Mouse (Mus musculus) midbrain, postnatal 0 days (tissue): ENCODE results near the gene Dlg2. TPM values are rescaled to one million over a fixed set of nuclear protein-coding genes. Genes with fewer than 3 reads are reported as not detected.

Experiments
- ATAC-seq: fragments of 200-750 bp; cut with Nextera tagmentation; 2 replicates; pipeline ENCODE4 v1.8.0; 2017; ENCODE audit warnings: moderate number of reproducible peaks, mild to moderate bottlenecking, moderate TSS enrichment, moderate library complexity; ENCODE audit not compliant: low FRiP score
- DNase-seq: peaks from one replicate; pipeline ENCODE4 v3.0.0-alpha.2; 2015; ENCODE audit warnings: low spot score
- H3K27ac ChIP-seq: fragments of 300-500 bp; sonication (generic); 2 replicates; pipeline ENCODE4 v1.5.1; 2014; ENCODE audit warnings: low read depth, mild to moderate bottlenecking, low read length, mixed read lengths
- H3K27me3 ChIP-seq: fragments of 300-500 bp; sonication (generic); 2 replicates; pipeline ENCODE4 v1.6.1; 2014; ENCODE audit warnings: low read length, control low read depth, mixed read lengths; ENCODE audit not compliant: insufficient read depth
- H3K36me3 ChIP-seq: fragments of 300-500 bp; sonication (generic); 2 replicates; pipeline ENCODE4 v1.6.1; 2014; ENCODE audit warnings: low read length, control low read depth, mixed read lengths; ENCODE audit not compliant: insufficient read depth
- H3K4me1 ChIP-seq: fragments of 300-500 bp; sonication (generic); 2 replicates; pipeline ENCODE4 v1.6.1; 2014; ENCODE audit warnings: mild to moderate bottlenecking, control low read depth, antibody characterized with exemption, low read length, mixed read lengths; ENCODE audit not compliant: insufficient read depth
- H3K4me2 ChIP-seq: fragments of 300-500 bp; sonication (generic); 2 replicates; pipeline ENCODE4 v1.6.1; 2014; ENCODE audit warnings: low read depth, mild to moderate bottlenecking, low read length, mixed read lengths; ENCODE audit not compliant: poor library complexity, severe bottlenecking
- H3K4me3 ChIP-seq: fragments of 300-500 bp; sonication (generic); 2 replicates; pipeline ENCODE4 v1.5.1; 2014; ENCODE audit warnings: low read depth, mild to moderate bottlenecking, low read length, moderate library complexity
- H3K9ac ChIP-seq: fragments of 300-500 bp; sonication (generic); replicated peaks from 2 replicates; pipeline ENCODE4 v1.6.1; 2014; ENCODE audit warnings: mild to moderate bottlenecking, low read length, moderate library complexity, mixed read lengths; ENCODE audit not compliant: poor library complexity, severe bottlenecking
- H3K9me3 ChIP-seq: fragments of 300-500 bp; sonication (generic); 2 replicates; pipeline ENCODE4 v1.6.1; 2016; ENCODE audit warnings: low read length, control low read depth
- CTCF ChIP-seq: IDR thresholded peaks from 2 replicates; pipeline ENCODE4 v1.5.1; 2016; ENCODE audit warnings: antibody characterized with exemption, mild to moderate bottlenecking
- WGBS: fragments of 180-500 bp; shearing (Covaris S2); extraction: QIAGEN DNeasy Blood & Tissue Kit; methylation state at CpG from one replicate; pipeline ENCODE4 v1.1.7; 2014; 5-methylcytosine and 5-hydroxymethylcytosine counted together
- polyA plus RNA-seq: library from polyadenylated mRNA; unstranded; fragments of >200 nt; fragmentation: Nextera tagmentation; extraction: Ambion mirVana; gene quantifications from 2 replicates; pipeline ENCODE4 v1.2.1, GENCODE M21; 2015
- total RNA-seq: library from RNA; depleted of rRNA; stranded (reverse); fragments of >200 nt; gene quantifications from 2 replicates; pipeline ENCODE4 v1.2.3, GENCODE M21; 2014

Gene Dlg2
- total and polyA plus RNA-seq, 2 experiments from 2014 or later = 21.6 to 126 TPM

GRCm38 (mm10) chr7:91572666-91573065 is 1096.2 kb downstream of the Dlg2 start:
- WGBS = 74% methylated on average over 2 of the region's 2 CpGs
- DNase-seq (peak; percentile 67), ATAC-seq (no peak; the same call in 1 of the 2 replicates)
- no peak overlapping the region for H3K9ac ChIP-seq
- H3K36me3 ChIP-seq = no peaks in the 10 kb centered on the region
- H3K4me1 ChIP-seq = no peaks in the 10 kb centered on the region
- no peak overlapping the region for H3K4me2 ChIP-seq
- no peak overlapping the region for H3K27ac ChIP-seq
- no peaks in the 10 kb centered on the region for H3K27me3 ChIP-seq
- TF ChIP-seq CTCF = no peak
- no peak overlapping the region for H3K4me3 ChIP-seq
- H3K9me3 ChIP-seq = no peaks in the 10 kb centered on the region

GRCm38 (mm10) chr7:91573321-91573720 is 1096.8 kb downstream of the Dlg2 start:
- Histone ChIP-seq H3K36me3 (no peaks in the 10 kb centered on the region), H3K4me2 (no peak overlapping the region), H3K4me3 (no peak overlapping the region), H3K9ac (no peak overlapping the region), H3K27me3 (no peaks in the 10 kb centered on the region), H3K4me1 (no peaks in the 10 kb centered on the region), H3K27ac (no peak overlapping the region), H3K9me3 (no peaks in the 10 kb centered on the region)
- TF ChIP-seq CTCF = no peak
- no peak for ATAC-seq
- DNase-seq = no peak

- H3K36me3 ChIP-seq = no peaks in the 10 kb centered on the region
- DNase-seq (no peak), ATAC-seq (no peak)
- WGBS = 83% methylated on average over 6 of the region's 6 CpGs
- H3K9ac ChIP-seq = no peak overlapping the region
- H3K27me3 ChIP-seq = no peaks in the 10 kb centered on the region
- no peaks in the 10 kb centered on the region for H3K4me1 ChIP-seq
- H3K4me3 ChIP-seq = no peak overlapping the region
- no peak for TF ChIP-seq CTCF
- H3K4me2 ChIP-seq = no peak overlapping the region
- H3K27ac ChIP-seq = no peak overlapping the region
- no peaks in the 10 kb centered on the region for H3K9me3 ChIP-seq
These were observed 1099.7 kb downstream of the Dlg2 start for GRCm38 (mm10) chr7:91576216-91576615.

- H3K4me3 ChIP-seq = no peak overlapping the region
- ATAC-seq (no peak), DNase-seq (no peak)
- no peaks in the 10 kb centered on the region for H3K36me3 ChIP-seq
- H3K9me3 ChIP-seq = no peaks in the 10 kb centered on the region
- H3K4me1 ChIP-seq = no peaks in the 10 kb centered on the region
- no peaks in the 10 kb centered on the region for H3K27me3 ChIP-seq
- no peak overlapping the region for H3K9ac ChIP-seq
- 68% methylated on average over 2 of the region's 2 CpGs for WGBS
- no peak overlapping the region for H3K4me2 ChIP-seq
- no peak overlapping the region for H3K27ac ChIP-seq
- TF ChIP-seq CTCF = peak; percentile 58
These were observed 1105.7 kb downstream of the Dlg2 start for GRCm38 (mm10) chr7:91582203-91582602.

- TF ChIP-seq CTCF = no peak
- Histone ChIP-seq H3K9ac (no peak overlapping the region), H3K36me3 (no peaks in the 10 kb centered on the region), H3K4me2 (no peak overlapping the region), H3K27ac (no peak overlapping the region), H3K4me1 (no peaks in the 10 kb centered on the region), H3K9me3 (no peaks in the 10 kb centered on the region), H3K4me3 (no peak overlapping the region), H3K27me3 (no peaks in the 10 kb centered on the region)
- no peak for DNase-seq
- WGBS = 58% methylated on average over 1 of the region's 1 CpGs
- no peak for ATAC-seq
These were observed 1107.1 kb downstream of the Dlg2 start for GRCm38 (mm10) chr7:91583566-91583965.

GRCm38 (mm10) chr7:91591261-91592170 is 1115.0 kb downstream of the Dlg2 start:
- no peaks in the 10 kb centered on the region for H3K36me3 ChIP-seq
- DNase-seq (no peak), ATAC-seq (no peak)
- H3K4me1 ChIP-seq = no peaks in the 10 kb centered on the region
- H3K4me2 ChIP-seq = no peak overlapping the region
- H3K9me3 ChIP-seq = no peaks in the 10 kb centered on the region
- H3K4me3 ChIP-seq = no peak overlapping the region
- no peak overlapping the region for H3K9ac ChIP-seq
- no peak for TF ChIP-seq CTCF
- no peak overlapping the region for H3K27ac ChIP-seq
- no peaks in the 10 kb centered on the region for H3K27me3 ChIP-seq
- 64% methylated on average over 5 of the region's 5 CpGs for WGBS
